Mouse (Mus musculus): ENCODE data around the gene Flvcr2. TPM values are rescaled to one million over a fixed set of nuclear protein-coding genes. Genes with fewer than 3 reads are reported as not detected.

Flvcr2 gene
- polyA plus RNA-seq, 1 experiment from 2014 or later: 4.8 TPM

- no peak overlapping the region for H3K4me3 ChIP-seq (ENCODE audit: low read depth, low read length)
- no peaks in the 10 kb centered on the region for H3K36me3 ChIP-seq (ENCODE audit: control insufficient read depth, insufficient read depth, low read length)
- DNase-seq (ENCODE audit: low spot score) (no peak), ATAC-seq (ENCODE audit: low FRiP score, low TSS enrichment) (no peak)
- H3K4me1 ChIP-seq (replicated peaks; ENCODE audit: control insufficient read depth, insufficient read depth): no peaks in the 10 kb centered on the region
- no peak overlapping the region for H3K9ac ChIP-seq (ENCODE audit: low read length)
- TF ChIP-seq EP300 (optimal IDR thresholded peaks at IDR 0.05) (no peak), CTCF (IDR thresholded peaks at IDR 0.05; ENCODE audit: low read depth) (no peak)
- WGBS: 92% methylated on average over 12 of the region's 12 CpGs
- no peak overlapping the region for H3K27ac ChIP-seq (replicated peaks)
- H3K4me2 ChIP-seq (replicated peaks; ENCODE audit: low read depth): no peak overlapping the region
- H3K27me3 ChIP-seq (ENCODE audit: control insufficient read depth, insufficient read depth, low read length): no peaks in the 10 kb centered on the region
- H3K9me3 ChIP-seq (ENCODE audit: control insufficient read depth, low read length): no peaks in the 10 kb centered on the region
Measured at GRCm38 (mm10) chr12:85839371-85840000, 93.1 kb downstream of the Flvcr2 start.

- ATAC-seq (ENCODE audit: low FRiP score, low TSS enrichment): peak; percentile 90
Measured at GRCm38 (mm10) chr12:85848164-85848958, 102.0 kb downstream of the Flvcr2 start.

GRCm38 (mm10) chr12:85850661-85851060 is 104.3 kb downstream of the Flvcr2 start:
- Histone ChIP-seq H3K4me3 (ENCODE audit: low read depth, low read length) (no peak overlapping the region), H3K4me1 (replicated peaks; ENCODE audit: control insufficient read depth, insufficient read depth) (no peaks in the 10 kb centered on the region), H3K27me3 (ENCODE audit: control insufficient read depth, insufficient read depth, low read length) (no peaks in the 10 kb centered on the region), H3K9ac (ENCODE audit: low read length) (no peak overlapping the region), H3K36me3 (ENCODE audit: control insufficient read depth, insufficient read depth, low read length) (no peaks in the 10 kb centered on the region), H3K9me3 (ENCODE audit: control insufficient read depth, low read length) (no peaks in the 10 kb centered on the region), H3K27ac (replicated peaks) (no peak overlapping the region), H3K4me2 (replicated peaks; ENCODE audit: low read depth) (no peak overlapping the region)
- no peak for TF ChIP-seq CTCF (IDR thresholded peaks at IDR 0.05; ENCODE audit: low read depth)
- TF ChIP-seq EP300 (optimal IDR thresholded peaks at IDR 0.05): no peak
- 79% methylated on average over 8 of the region's 8 CpGs for WGBS
- no peak for ATAC-seq (ENCODE audit: low FRiP score, low TSS enrichment)
- DNase-seq (ENCODE audit: low spot score): no peak

More at GRCm38 (mm10) chr12:85848164-85848958, 102.0 kb downstream of the Flvcr2 start:
- Histone ChIP-seq H3K9me3 (ENCODE audit: control insufficient read depth, low read length) (no peaks in the 10 kb centered on the region), H3K27ac (replicated peaks) (no peak overlapping the region), H3K27me3 (ENCODE audit: control insufficient read depth, insufficient read depth, low read length) (no peaks in the 10 kb centered on the region), H3K9ac (ENCODE audit: low read length) (no peak overlapping the region), H3K4me2 (replicated peaks; ENCODE audit: low read depth) (no peak overlapping the region), H3K4me3 (ENCODE audit: low read depth, low read length) (no peak overlapping the region), H3K36me3 (ENCODE audit: control insufficient read depth, insufficient read depth, low read length) (no peaks in the 10 kb centered on the region), H3K4me1 (replicated peaks; ENCODE audit: control insufficient read depth, insufficient read depth) (no peaks in the 10 kb centered on the region)
- DNase-seq (ENCODE audit: low spot score): peak; percentile 58
- 61% methylated on average over 7 of the region's 7 CpGs for WGBS
- TF ChIP-seq EP300 (optimal IDR thresholded peaks at IDR 0.05) (no peak), CTCF (IDR thresholded peaks at IDR 0.05; ENCODE audit: low read depth) (peak; percentile 88)

- no peak for DNase-seq (ENCODE audit: low spot score)
- 83% methylated on average over 4 of the region's 4 CpGs for WGBS
- Histone ChIP-seq H3K4me2 (replicated peaks; ENCODE audit: low read depth) (no peak overlapping the region), H3K9me3 (ENCODE audit: control insufficient read depth, low read length) (no peaks in the 10 kb centered on the region), H3K36me3 (ENCODE audit: control insufficient read depth, insufficient read depth, low read length) (no peaks in the 10 kb centered on the region), H3K27ac (replicated peaks) (no peak overlapping the region), H3K4me1 (replicated peaks; ENCODE audit: control insufficient read depth, insufficient read depth) (no peaks in the 10 kb centered on the region), H3K27me3 (ENCODE audit: control insufficient read depth, insufficient read depth, low read length) (no peaks in the 10 kb centered on the region), H3K4me3 (ENCODE audit: low read depth, low read length) (no peak overlapping the region), H3K9ac (ENCODE audit: low read length) (no peak overlapping the region)
- ATAC-seq (ENCODE audit: low FRiP score, low TSS enrichment): no peak
- TF ChIP-seq CTCF (IDR thresholded peaks at IDR 0.05; ENCODE audit: low read depth) (no peak), EP300 (optimal IDR thresholded peaks at IDR 0.05) (no peak)
Measured at GRCm38 (mm10) chr12:85853836-85854235, 107.5 kb downstream of the Flvcr2 start.

GRCm38 (mm10) chr12:85854271-85854670 is 107.9 kb downstream of the Flvcr2 start:
- Histone ChIP-seq H3K9ac (ENCODE audit: low read length) (no peak overlapping the region), H3K4me3 (ENCODE audit: low read depth, low read length) (no peak overlapping the region), H3K27ac (replicated peaks) (no peak overlapping the region), H3K9me3 (ENCODE audit: control insufficient read depth, low read length) (no peaks in the 10 kb centered on the region), H3K27me3 (ENCODE audit: control insufficient read depth, insufficient read depth, low read length) (no peaks in the 10 kb centered on the region), H3K4me1 (replicated peaks; ENCODE audit: control insufficient read depth, insufficient read depth) (no peaks in the 10 kb centered on the region), H3K36me3 (ENCODE audit: control insufficient read depth, insufficient read depth, low read length) (no peaks in the 10 kb centered on the region), H3K4me2 (replicated peaks; ENCODE audit: low read depth) (no peak overlapping the region)
- ATAC-seq (ENCODE audit: low FRiP score, low TSS enrichment) (no peak), DNase-seq (ENCODE audit: low spot score) (no peak)
- WGBS: 39% methylated on average over 1 of the region's 1 CpGs
- TF ChIP-seq EP300 (optimal IDR thresholded peaks at IDR 0.05): no peak
- TF ChIP-seq CTCF (IDR thresholded peaks at IDR 0.05; ENCODE audit: low read depth): no peak

- no peak for TF ChIP-seq EP300 (optimal IDR thresholded peaks at IDR 0.05)
- no peak for TF ChIP-seq CTCF (IDR thresholded peaks at IDR 0.05; ENCODE audit: low read depth)
Measured at GRCm38 (mm10) chr12:85857300-85857699, 111.0 kb downstream of the Flvcr2 start.

More at GRCm38 (mm10) chr12:85857300-85857699, 111.0 kb downstream of the Flvcr2 start:
- Histone ChIP-seq H3K4me2 (replicated peaks; ENCODE audit: low read depth) (no peak overlapping the region), H3K27ac (replicated peaks) (no peak overlapping the region), H3K4me1 (replicated peaks; ENCODE audit: control insufficient read depth, insufficient read depth) (no peaks in the 10 kb centered on the region), H3K4me3 (ENCODE audit: low read depth, low read length) (no peak overlapping the region), H3K27me3 (ENCODE audit: control insufficient read depth, insufficient read depth, low read length) (no peaks in the 10 kb centered on the region), H3K9ac (ENCODE audit: low read length) (no peak overlapping the region), H3K9me3 (ENCODE audit: control insufficient read depth, low read length) (no peaks in the 10 kb centered on the region), H3K36me3 (ENCODE audit: control insufficient read depth, insufficient read depth, low read length) (no peaks in the 10 kb centered on the region)
- WGBS: 81% methylated on average over 7 of the region's 7 CpGs
- ATAC-seq (ENCODE audit: low FRiP score, low TSS enrichment) (no peak), DNase-seq (ENCODE audit: low spot score) (no peak)

Measured in stomach, postnatal 0 days (tissue).